Mouse (Mus musculus) erythroblast, embryonic 14.5 days (primary cell): ENCODE data around the gene Mrpl46.

Experiments used
- GATA1 ChIP-seq: IDR thresholded peaks from 2 replicates; pipeline ENCODE4 v1.6.1; 2012; ENCODE audit warnings: low read length, inconsistent platforms, mixed read lengths
- TAL1 ChIP-seq: IDR thresholded peaks from 3 replicates; pipeline ENCODE4 v1.6.1; 2012; ENCODE audit warnings: low read length, inconsistent platforms, mixed read lengths

- TF ChIP-seq GATA1: no peak
- TF ChIP-seq TAL1: no peak
These were observed 13.3 kb upstream of the Mrpl46 start for GRCm38 (mm10) chr7:78796624-78797023.
